Comparison of ENCODE assay signal across 26 mouse cellular contexts in genomic region chr4:86270085-86270484, GRCm38 (mm10).
DNase-seq lines count a peak whose midpoint lies in the region; ATAC-seq lines count a peak whose summit lies in the region.
"Had no signal": no experiment of that assay in that cellular context is flagged by ENCODE, and none has a peak within 500 bp of the region (broad histone marks: within the 10 kb centered on the region; RNA-seq: fewer than 3 reads in every experiment).

No protein-coding gene starts in this region.

- ATAC-seq in hindbrain, embryonic 16.5 days, result peak; percentile 42; the same call in 1 of the 2 replicates
- ATAC-seq in hindbrain, embryonic 13.5 days (ENCODE audit: low FRiP score), result no peak
- ATAC-seq in midbrain, embryonic 11.5 days (ENCODE audit: low FRiP score), result peak; percentile 57; the same call in 1 of the 2 replicates
- 0 out of 2 replicates have a peak, but pooled peaks have one; percentile 31 for ATAC-seq in midbrain, embryonic 14.5 days (ENCODE audit: low FRiP score, low TSS enrichment)
- ATAC-seq: CD4-positive, CD25-positive, alpha-beta regulatory T cell, adult 4 months; forebrain, embryonic 14.5 days; intestine, embryonic 16.5 days had no signal

- H3K27ac ChIP-seq in hindbrain, embryonic 16.5 days (ENCODE audit: low read depth, low read length), result no peak overlapping the region
- no peak overlapping the region for H3K27ac ChIP-seq in hindbrain, embryonic 13.5 days
- no peak overlapping the region for H3K27ac ChIP-seq in midbrain, embryonic 11.5 days (ENCODE audit: low read depth, low read length)
- H3K27ac ChIP-seq in midbrain, embryonic 10.5 days (replicated peaks), result no peak overlapping the region
- no peak overlapping the region for H3K27ac ChIP-seq in midbrain, embryonic 14.5 days (replicated peaks; ENCODE audit: low read depth, low read length)
- H3K27ac ChIP-seq: gastrocnemius, adult 2 months; limb, embryonic 12.5 days; liver, embryonic 15.5 days; neural tube, embryonic 12.5 days had no signal

- no peaks in the 10 kb centered on the region for H3K4me1 ChIP-seq in hindbrain, embryonic 16.5 days (ENCODE audit: control insufficient read depth, insufficient read depth, low read depth, low read length)
- H3K4me1 ChIP-seq in hindbrain, embryonic 13.5 days (replicated peaks), result peaks cover 3% of the 10 kb centered on the region; the same call in 1 of the 2 replicates
- H3K4me1 ChIP-seq in midbrain, embryonic 11.5 days (ENCODE audit: control insufficient read depth, insufficient read depth, low read length), result no peaks in the 10 kb centered on the region
- H3K4me1 ChIP-seq in midbrain, embryonic 10.5 days, result no peaks in the 10 kb centered on the region; the same call in 1 of the 2 replicates
- H3K4me1 ChIP-seq in midbrain, embryonic 14.5 days (ENCODE audit: control insufficient read depth, insufficient read depth, low read length), result 0 out of 2 replicates have a peak, but pooled peaks cover 4% of the 10 kb centered on the region
- H3K4me1 ChIP-seq: liver, embryonic 15.5 days; neural tube, embryonic 12.5 days had no signal

- H3K27me3 ChIP-seq in hindbrain, embryonic 16.5 days (replicated peaks; ENCODE audit: control insufficient read depth, insufficient read depth, low read length), result no peaks in the 10 kb centered on the region
- H3K27me3 ChIP-seq in hindbrain, embryonic 13.5 days, result no peaks in the 10 kb centered on the region
- H3K27me3 ChIP-seq in midbrain, embryonic 11.5 days (ENCODE audit: control insufficient read depth, insufficient read depth, low read length), result no peaks in the 10 kb centered on the region
- no peaks in the 10 kb centered on the region for H3K27me3 ChIP-seq in midbrain, embryonic 10.5 days (ENCODE audit: low read depth, poor library complexity, severe bottlenecking)
- no peaks in the 10 kb centered on the region for H3K27me3 ChIP-seq in midbrain, embryonic 14.5 days (ENCODE audit: control insufficient read depth, insufficient read depth, low read length)
- H3K27me3 ChIP-seq: limb, embryonic 12.5 days; liver, embryonic 15.5 days; neural tube, embryonic 12.5 days had no signal

- H3K9ac ChIP-seq in hindbrain, embryonic 16.5 days (ENCODE audit: low read depth, low read length), result no peak overlapping the region
- H3K9ac ChIP-seq in hindbrain, embryonic 13.5 days, result no peak overlapping the region
- no peak overlapping the region for H3K9ac ChIP-seq in midbrain, embryonic 11.5 days (ENCODE audit: low read length)
- no peak overlapping the region for H3K9ac ChIP-seq in midbrain, embryonic 14.5 days (replicated peaks; ENCODE audit: low read length)
- H3K9ac ChIP-seq: limb, embryonic 12.5 days; liver, embryonic 15.5 days; lung, embryonic 14.5 days; neural tube, embryonic 12.5 days had no signal

- H3K4me2 ChIP-seq in hindbrain, embryonic 16.5 days (ENCODE audit: low read length), result no peak overlapping the region
- H3K4me2 ChIP-seq in hindbrain, embryonic 13.5 days, result no peak overlapping the region
- no peak overlapping the region for H3K4me2 ChIP-seq in midbrain, embryonic 11.5 days
- no peak overlapping the region for H3K4me2 ChIP-seq in midbrain, embryonic 14.5 days (ENCODE audit: low read length)
- H3K4me2 ChIP-seq: heart, embryonic 11.5 days; limb, embryonic 12.5 days; liver, embryonic 15.5 days; lung, embryonic 14.5 days; neural tube, embryonic 12.5 days had no signal

- WGBS in hindbrain, embryonic 16.5 days, result 42% methylated on average over 2 of the region's 2 CpGs
- WGBS in hindbrain, embryonic 13.5 days, result 49% methylated on average over 2 of the region's 2 CpGs
- 68% methylated on average over 2 of the region's 2 CpGs for WGBS in midbrain, embryonic 11.5 days
- 69% methylated on average over 2 of the region's 2 CpGs for WGBS in midbrain, embryonic 10.5 days
- WGBS in midbrain, embryonic 14.5 days, result 49% methylated on average over 2 of the region's 2 CpGs

- H3K36me3 ChIP-seq in hindbrain, embryonic 16.5 days (ENCODE audit: control insufficient read depth, insufficient read depth, low read length), result no peaks in the 10 kb centered on the region
- no peaks in the 10 kb centered on the region for H3K36me3 ChIP-seq in hindbrain, embryonic 13.5 days
- no peaks in the 10 kb centered on the region for H3K36me3 ChIP-seq in midbrain, embryonic 11.5 days (ENCODE audit: control insufficient read depth, insufficient read depth, low read length)
- H3K36me3 ChIP-seq in midbrain, embryonic 10.5 days, result no peaks in the 10 kb centered on the region
- no peaks in the 10 kb centered on the region for H3K36me3 ChIP-seq in midbrain, embryonic 14.5 days (ENCODE audit: control insufficient read depth, insufficient read depth, low read length)
- H3K36me3 ChIP-seq: limb, embryonic 12.5 days; liver, embryonic 15.5 days; neural tube, embryonic 12.5 days had no signal

- DNase-seq in midbrain, embryonic 11.5 days (ENCODE audit: low spot score, missing footprints), result peak; percentile 84
- no peak for DNase-seq in midbrain, embryonic 10.5 days (ENCODE audit: low spot score)
- peak; percentile 47 for DNase-seq in midbrain, embryonic 14.5 days
- DNase-seq in adrenal gland, adult 8-10 months, result no peak
- DNase-seq in kidney, adult 8-10 months, result no peak
- DNase-seq: adrenal gland, postnatal 25 days; cerebellum, adult 2 months; cerebellum, postnatal 14 days; gastrocnemius, adult 2 months; gastrocnemius, postnatal 36 days; heart, adult 18-20 months; heart, postnatal 36 days; kidney, adult 9 months; kidney, postnatal 14 days; lung, embryonic 14.5 days; lung, postnatal 14 days had no signal

- H3K4me3 ChIP-seq in hindbrain, embryonic 16.5 days (ENCODE audit: low read length), result no peak overlapping the region
- no peak overlapping the region for H3K4me3 ChIP-seq in hindbrain, embryonic 13.5 days
- H3K4me3 ChIP-seq in midbrain, embryonic 11.5 days (ENCODE audit: low read depth, low read length), result no peak overlapping the region
- no peak overlapping the region for H3K4me3 ChIP-seq in midbrain, embryonic 10.5 days
- no peak overlapping the region for H3K4me3 ChIP-seq in midbrain, embryonic 14.5 days (replicated peaks; ENCODE audit: low read depth, low read length)
- H3K4me3 ChIP-seq: gastrocnemius, adult 2 months; limb, embryonic 12.5 days; liver, embryonic 15.5 days; myocyte; neural tube, embryonic 12.5 days had no signal

- no peaks in the 10 kb centered on the region for H3K9me3 ChIP-seq in hindbrain, embryonic 16.5 days (ENCODE audit: control insufficient read depth, low read length)
- no peaks in the 10 kb centered on the region for H3K9me3 ChIP-seq in hindbrain, embryonic 13.5 days
- H3K9me3 ChIP-seq in midbrain, embryonic 11.5 days (ENCODE audit: control insufficient read depth, low read length), result no peaks in the 10 kb centered on the region
- H3K9me3 ChIP-seq in midbrain, embryonic 10.5 days (replicated peaks), result no peaks in the 10 kb centered on the region
- no peaks in the 10 kb centered on the region for H3K9me3 ChIP-seq in midbrain, embryonic 14.5 days (ENCODE audit: control insufficient read depth, low read length)
- H3K9me3 ChIP-seq: limb, embryonic 12.5 days; liver, embryonic 15.5 days; neural tube, embryonic 12.5 days had no signal

Comparison
In these comparisons a context has a peak if more than half of its experiments do, and no peak if none do; other contexts are left out.
1. DNase-seq: peak in midbrain, embryonic 11.5 days (single experiment) and midbrain, embryonic 14.5 days (single experiment); none in midbrain, embryonic 10.5 days (single experiment), adrenal gland, adult 8-10 months (single experiment) and kidney, adult 8-10 months (0 of 2).